Mouse (Mus musculus) lung, embryonic 16.5 days (tissue): ENCODE measurements around the gene Srd5a3. TPM values are rescaled to one million over a fixed set of nuclear protein-coding genes. Genes with fewer than 3 reads are reported as not detected.

ENCODE experiments used
- ATAC-seq: fragments of 200-750 bp; cut with Nextera tagmentation; 2 replicates; pipeline ENCODE4 v1.8.0; 2017; ENCODE audit warnings: low read depth, mild to moderate bottlenecking, moderate library complexity
- H3K27ac ChIP-seq: fragments of 300-500 bp; sonication (generic); 2 replicates; pipeline ENCODE4 v1.5.1; 2014; ENCODE audit warnings: mild to moderate bottlenecking, control low read depth, low read length
- H3K27me3 ChIP-seq: fragments of 300-500 bp; sonication (generic); 2 replicates; pipeline ENCODE4 v1.6.1; 2014; ENCODE audit warnings: low read depth, low read length, mixed read lengths; ENCODE audit not compliant: control insufficient read depth, insufficient read depth
- H3K36me3 ChIP-seq: fragments of 300-500 bp; sonication (generic); 2 replicates; pipeline ENCODE4 v1.6.1; 2014; ENCODE audit warnings: low read length; ENCODE audit not compliant: control insufficient read depth, insufficient read depth
- H3K4me1 ChIP-seq: fragments of 300-500 bp; sonication (generic); replicated peaks from 2 replicates; pipeline ENCODE4 v1.6.1; 2014; ENCODE audit warnings: low read length, mixed read lengths; ENCODE audit not compliant: control insufficient read depth, insufficient read depth
- H3K4me2 ChIP-seq: fragments of 300-500 bp; sonication (generic); 2 replicates; pipeline ENCODE4 v1.6.1; 2014; ENCODE audit warnings: low read depth, low read length, control low read depth
- H3K4me3 ChIP-seq: fragments of 300-500 bp; sonication (generic); 2 replicates; pipeline ENCODE4 v1.5.1; 2014; ENCODE audit warnings: mild to moderate bottlenecking, low read length, control low read depth
- H3K9ac ChIP-seq: fragments of 300-500 bp; sonication (generic); 2 replicates; pipeline ENCODE4 v1.6.1; 2014; ENCODE audit warnings: low read length, control low read depth
- H3K9me3 ChIP-seq: fragments of 300-500 bp; sonication (generic); 2 replicates; pipeline ENCODE4 v1.6.1; 2016; ENCODE audit warnings: low read length; ENCODE audit not compliant: control insufficient read depth
- WGBS: fragments of 180-500 bp; shearing (Covaris S2); extraction: QIAGEN DNeasy Blood & Tissue Kit; methylation state at CpG from one replicate; pipeline ENCODE4 v1.1.7; 2014; 5-methylcytosine and 5-hydroxymethylcytosine counted together
- polyA plus RNA-seq: library from polyadenylated mRNA; unstranded; fragments of >200 nt; fragmentation: Nextera tagmentation; extraction: Ambion mirVana; gene quantifications from 2 replicates; pipeline ENCODE4 v1.2.1, GENCODE M21; 2015

Gene Srd5a3
- polyA plus RNA-seq, 1 experiment from 2014 or later = 45.8 TPM

DNA sequence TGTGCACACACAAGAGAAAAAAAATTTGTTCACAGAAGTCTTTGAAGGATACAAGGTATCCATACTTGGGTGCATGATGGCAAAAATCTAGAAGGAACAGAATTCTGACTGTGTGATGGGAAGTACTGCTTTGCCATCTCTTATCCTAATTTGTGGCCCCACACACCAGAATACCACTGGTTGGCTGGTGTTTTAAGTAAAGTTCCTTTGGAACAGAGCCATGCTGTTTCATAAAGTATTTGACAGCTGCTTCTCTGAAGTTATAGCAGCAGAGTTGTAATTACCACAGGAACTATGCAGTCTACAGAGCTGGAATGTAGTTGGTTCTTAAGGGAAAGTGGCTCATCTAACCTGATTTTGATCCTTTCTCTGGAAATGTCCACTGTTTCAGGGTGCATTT lies 53.0 kb downstream of the Srd5a3 start:
- Histone ChIP-seq H3K9me3 (no peaks in the 10 kb centered on the region), H3K36me3 (peaks cover 7% of the 10 kb centered on the region; the same call in 1 of the 2 replicates), H3K27ac (no peak overlapping the region), H3K4me3 (no peak overlapping the region), H3K4me1 (peaks cover 10% of the 10 kb centered on the region; the same call in 1 of the 2 replicates), H3K27me3 (no peaks in the 10 kb centered on the region), H3K9ac (no peak overlapping the region), H3K4me2 (no peak overlapping the region)
- no peak for ATAC-seq

- peaks cover 10% of the 10 kb centered on the region; the same call in 1 of the 2 replicates for H3K4me1 ChIP-seq
- no peak overlapping the region for H3K27ac ChIP-seq
- no peak overlapping the region for H3K4me2 ChIP-seq
- H3K9me3 ChIP-seq = no peaks in the 10 kb centered on the region
- H3K36me3 ChIP-seq = peaks cover 11% of the 10 kb centered on the region
- ATAC-seq = no peak
- H3K27me3 ChIP-seq = no peaks in the 10 kb centered on the region
- no peak overlapping the region for H3K4me3 ChIP-seq
- 53% methylated on average over 6 of the region's 6 CpGs for WGBS
- no peak overlapping the region for H3K9ac ChIP-seq
These were observed 54.4 kb downstream of the Srd5a3 start for GRCm38 (mm10) chr5:76194377-76194945.

GRCm38 (mm10) chr5:76199346-76199745 lies 59.3 kb downstream of the Srd5a3 start:
- peaks cover 27% of the 10 kb centered on the region for H3K36me3 ChIP-seq
- H3K4me1 ChIP-seq = no peaks in the 10 kb centered on the region
- no peak overlapping the region for H3K27ac ChIP-seq
- H3K9ac ChIP-seq = no peak overlapping the region
- no peak overlapping the region for H3K4me2 ChIP-seq
- ATAC-seq = no peak
- 88% methylated on average over 13 of the region's 13 CpGs for WGBS
- H3K9me3 ChIP-seq = no peaks in the 10 kb centered on the region
- no peak overlapping the region for H3K4me3 ChIP-seq
- H3K27me3 ChIP-seq = no peaks in the 10 kb centered on the region

DNA sequence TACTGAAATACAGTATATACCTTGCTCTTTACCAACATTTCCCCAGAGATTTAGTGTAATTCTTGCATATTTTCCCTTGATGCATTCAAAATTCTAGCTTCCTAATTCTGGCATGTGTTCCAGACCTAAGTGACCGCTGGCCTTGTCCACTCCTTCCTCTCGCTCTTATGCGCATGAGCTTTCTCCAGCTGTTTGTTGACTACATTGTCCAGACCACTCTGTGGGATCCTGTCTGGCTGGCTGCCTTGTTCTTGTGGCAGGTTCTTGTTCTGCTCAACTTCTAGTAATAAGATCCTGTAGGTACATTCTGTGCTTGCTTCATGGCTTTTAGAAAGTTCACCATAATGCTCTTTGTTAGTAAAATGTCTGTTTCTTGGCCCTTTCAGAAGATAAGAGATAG lies 63.1 kb downstream of the Srd5a3 start:
- H3K4me1 ChIP-seq = no peaks in the 10 kb centered on the region
- WGBS = 84% methylated on average over 3 of the region's 3 CpGs
- H3K9ac ChIP-seq = no peak overlapping the region
- H3K9me3 ChIP-seq = no peaks in the 10 kb centered on the region
- H3K36me3 ChIP-seq = peaks cover 51% of the 10 kb centered on the region
- H3K27ac ChIP-seq = no peak overlapping the region
- H3K4me2 ChIP-seq = no peak overlapping the region
- no peaks in the 10 kb centered on the region for H3K27me3 ChIP-seq
- no peak overlapping the region for H3K4me3 ChIP-seq
- no peak for ATAC-seq

Other genes starting within 250 kb of the Srd5a3 start
- 65.0 and 69.4 TPM in 2 replicates for gene Kdr, start 161.8 kb upstream of the Srd5a3 start, polyA plus RNA-seq
- 87.9 and 89.3 TPM in 2 replicates for gene Tmem165, start 43.6 kb downstream of the Srd5a3 start, polyA plus RNA-seq
- 13.9 and 14.9 TPM in 2 replicates for gene Clock, start 164.5 kb downstream of the Srd5a3 start, polyA plus RNA-seq
- not detected in 2 replicates for gene Pdcl2, start 190.9 kb downstream of the Srd5a3 start, polyA plus RNA-seq
- gene Nmu, start 223.5 kb downstream of the Srd5a3 start, polyA plus RNA-seq = 0.26 and 0.57 TPM in 2 replicates